Mouse (Mus musculus) duodenum, adult 2 months (tissue): ENCODE measurements around the gene Plekhh1. TPM values are rescaled to one million over a fixed set of nuclear protein-coding genes. Genes with fewer than 3 reads are reported as not detected.

Source experiments
- polyA plus RNA-seq: library from polyadenylated mRNA; depleted of rRNA; stranded (reverse); fragments of >200 nt; gene quantifications from 2 replicates; pipeline ENCODE4 v1.2.3, GENCODE M21; 2012; ENCODE audit warnings: low replicate concordance; rRNA removed

Plekhh1 gene
- 12.2 and 13.3 TPM in 2 replicates for polyA plus RNA-seq

GRCm38 (mm10) chr12:79028911-79029861 is at the start of gene Plekhh1:
Gene Plekhh1 (plus strand): TSS chr12:79029163.

GRCm38 (mm10) chr12:79007126-79007753 is 21.7 kb upstream of the Plekhh1 start, which contains the start of gene Tmem229b:
Gene Tmem229b (minus strand): TSS chr12:79007627.

GRCm38 (mm10) chr12:79089182-79089812 is 60.3 kb downstream of the Plekhh1 start, which contains the start of gene Pigh:
Gene Pigh (minus strand): TSS chr12:79089651.

DNA sequence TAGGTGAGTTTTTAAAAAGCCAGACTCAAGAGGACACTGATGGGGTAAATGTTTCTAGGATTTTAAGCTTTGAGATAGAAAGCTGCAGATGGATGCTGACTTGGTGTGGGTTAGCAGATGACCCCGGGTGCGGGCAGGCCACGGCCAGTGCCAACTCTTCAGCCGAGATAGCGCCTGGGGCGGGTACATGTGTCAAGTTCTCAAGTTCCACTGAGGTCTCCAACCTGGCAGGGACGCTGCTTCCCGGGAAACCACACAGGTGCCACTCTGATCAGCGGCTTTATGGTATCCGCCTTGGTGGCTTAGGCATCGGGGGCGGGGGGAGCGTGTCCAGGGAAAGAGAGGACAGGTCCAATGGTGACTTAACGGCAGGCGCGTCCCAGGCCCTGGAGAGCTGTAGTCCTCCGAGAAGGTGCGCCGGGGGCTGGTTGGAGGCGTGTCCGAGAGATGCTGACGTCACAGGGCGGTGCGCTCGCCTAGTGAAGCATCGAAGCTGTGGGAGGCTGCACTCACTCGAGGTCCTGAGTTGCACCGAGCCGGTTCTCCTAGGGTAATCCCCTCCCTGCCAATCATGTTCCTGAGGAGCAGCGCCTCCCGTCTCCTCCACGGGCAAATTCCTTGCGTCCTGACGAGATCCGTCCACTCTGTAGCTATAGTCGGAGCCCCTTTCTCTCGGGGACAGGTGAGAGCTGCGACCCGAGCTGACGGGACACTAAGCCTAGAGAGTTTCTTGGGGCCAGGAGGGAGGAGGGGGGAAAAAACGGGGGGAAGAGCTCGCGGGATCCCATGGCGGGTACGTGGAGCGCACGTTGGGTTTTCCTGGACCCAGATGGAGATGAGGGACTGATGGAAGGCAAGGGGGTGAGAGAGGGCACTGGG is 101.6 kb downstream of the Plekhh1 start, which contains the start of gene Arg2:
Arg2 (plus strand) TSS at position 479 of the 879 bp plus-strand sequence.

Other genes starting within 250 kb of the Plekhh1 start
- gene Atp6v1d, start 167.5 kb upstream of the Plekhh1 start, polyA plus RNA-seq, result 2.3 and 2.4 TPM in 2 replicates
- gene Eif2s1, start 167.3 kb upstream of the Plekhh1 start, polyA plus RNA-seq, result 1.9 and 2.4 TPM in 2 replicates
- gene Plek2, start 122.2 kb upstream of the Plekhh1 start, polyA plus RNA-seq, result 5.5 and 8.2 TPM in 2 replicates
- 8.3 and 9.2 TPM in 2 replicates for gene Tmem229b, start 21.5 kb upstream of the Plekhh1 start, polyA plus RNA-seq
- 7.2 and 11.0 TPM in 2 replicates for gene Pigh, start 60.5 kb downstream of the Plekhh1 start, polyA plus RNA-seq
- 136 and 163 TPM in 2 replicates for gene Arg2, start 101.6 kb downstream of the Plekhh1 start, polyA plus RNA-seq
- gene Vti1b, start 143.5 kb downstream of the Plekhh1 start, polyA plus RNA-seq, result 33.8 and 46.6 TPM in 2 replicates
- gene Rdh11, start 163.1 kb downstream of the Plekhh1 start, polyA plus RNA-seq, result 6.6 and 7.2 TPM in 2 replicates
- 0.41 and 0.44 TPM in 2 replicates for gene Rdh12, start 179.8 kb downstream of the Plekhh1 start, polyA plus RNA-seq